Mouse (Mus musculus) liver, embryonic 14.5 days (tissue): ENCODE results near the gene Nsd1.

Experiments used
- CTCF ChIP-seq: IDR thresholded peaks from 2 replicates; pipeline ENCODE4 v1.5.1; 2016; ENCODE audit warnings: antibody characterized with exemption, low read depth, control low read depth
- EP300 ChIP-seq: IDR thresholded peaks from 2 replicates; pipeline ENCODE4 v1.6.1; 2016; ENCODE audit warnings: antibody characterized with exemption, low read depth

DNA sequence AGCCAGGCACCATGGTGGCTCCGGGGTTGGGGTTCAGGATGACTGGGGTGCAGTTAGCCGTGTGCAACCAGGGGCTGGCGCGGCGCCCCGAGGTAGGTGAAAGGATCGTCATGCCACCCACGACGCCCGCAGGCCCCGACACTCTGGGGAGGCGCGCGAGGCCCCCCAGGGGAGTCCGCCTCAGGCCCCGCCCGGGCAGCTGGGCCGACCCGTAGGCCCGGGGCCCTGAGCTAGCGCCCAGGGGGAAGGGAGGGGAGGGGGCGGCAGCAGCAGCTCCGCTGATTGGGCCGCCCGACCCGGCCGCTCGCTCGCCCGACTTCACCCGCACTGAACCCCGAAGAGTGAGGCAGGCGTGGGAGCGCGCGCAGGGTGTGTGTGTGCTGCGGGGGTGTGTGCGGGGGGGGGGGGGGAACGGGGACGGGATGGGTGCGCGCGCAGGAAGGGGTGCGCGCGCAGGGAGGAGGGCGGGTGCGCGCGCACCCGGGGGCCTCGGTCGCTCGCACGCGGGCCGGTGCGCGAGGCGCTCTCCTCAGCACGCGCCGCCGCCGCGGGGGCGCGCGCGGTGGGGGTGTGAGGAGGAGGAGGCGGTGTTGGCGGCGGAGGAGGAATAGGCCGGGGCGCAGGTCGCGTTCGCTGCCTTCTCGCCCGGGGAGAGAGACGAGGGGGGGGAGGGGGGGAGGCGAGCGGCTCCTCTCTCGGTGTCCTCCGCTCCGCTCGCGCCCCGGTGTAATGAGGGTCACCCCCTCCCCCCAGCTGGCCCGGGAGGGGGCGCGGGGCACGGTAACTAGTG is 1.8 kb downstream of the Nsd1 start:
- TF ChIP-seq CTCF: no peak
- TF ChIP-seq EP300: no peak
